Mouse (Mus musculus) spleen, embryonic (tissue): Measurements from ENCODE around the gene Hspb6.

Experiments
- CTCF ChIA-PET: fragments of 350-600 bp; sonication (Branson Sonifier 250); formaldehyde crosslinking; loops from one replicate; lab custom pipeline; 2022; lab: Charles Lee

Gene Hspb6

GRCm38 (mm10) chr7:30551445-30552101 is 405 bp upstream of the Hspb6 start:
- CTCF ChIA-PET: interaction anchor here (0.6 kb wide), 1 partner anchor 204 kb away, joined by 4 read pairs; no protein-coding TSS in a partner anchor

GRCm38 (mm10) chr7:30553021-30553589 is 1.1 kb downstream of the Hspb6 start:
- CTCF ChIA-PET: no interaction called here

- CTCF ChIA-PET: no interaction called here
Observed at GRCm38 (mm10) chr7:30553810-30554584, 2.0 kb downstream of the Hspb6 start.

- CTCF ChIA-PET: no interaction called here
Observed at GRCm38 (mm10) chr7:30556894-30557536, 5.0 kb downstream of the Hspb6 start.

GRCm38 (mm10) chr7:30557901-30558514 is 6.0 kb downstream of the Hspb6 start:
- CTCF ChIA-PET: no interaction called here

- CTCF ChIA-PET: no interaction called here
Observed at GRCm38 (mm10) chr7:30558656-30559442, 6.9 kb downstream of the Hspb6 start.

- CTCF ChIA-PET: no interaction called here
Observed at GRCm38 (mm10) chr7:30559443-30559954, 7.5 kb downstream of the Hspb6 start, which contains the start of gene Lin37. TSS of gene Lin37 (minus strand) at chr7:30559838.

GRCm38 (mm10) chr7:30560296-30560695 is 8.3 kb downstream of the Hspb6 start:
- CTCF ChIA-PET: no interaction called here

GRCm38 (mm10) chr7:30562526-30563116 is 10.6 kb downstream of the Hspb6 start:
- CTCF ChIA-PET: interaction anchor here (0.7 kb wide), 4 partner anchors 30 to 212 kb away, joined by 5 to 15 read pairs (median 10); no protein-coding TSS in a partner anchor

GRCm38 (mm10) chr7:30563117-30563905 is 11.3 kb downstream of the Hspb6 start, which contains the start of the genes U2af1l4, Gm49396 and Psenen:
TSS of gene U2af1l4 (plus strand) at chr7:30563301.
TSS of gene Gm49396 (plus strand) at chr7:30563344.
TSS of gene Psenen (minus strand) at chr7:30563627.
- CTCF ChIA-PET: interaction anchor here (0.7 kb wide), 1 partner anchor 29 kb away, joined by 5 read pairs; no protein-coding TSS in a partner anchor

GRCm38 (mm10) chr7:30563906-30564280 is 11.9 kb downstream of the Hspb6 start:
- CTCF ChIA-PET: no interaction called here

GRCm38 (mm10) chr7:30564970-30565571 is 13.1 kb downstream of the Hspb6 start, which contains the start of gene Igflr1:
TSS of gene Igflr1 (plus strand) at chr7:30565427.
- CTCF ChIA-PET: no interaction called here

- CTCF ChIA-PET: no interaction called here
Observed at GRCm38 (mm10) chr7:30566033-30566432, 14.1 kb downstream of the Hspb6 start.

GRCm38 (mm10) chr7:30567555-30567954 is 15.6 kb downstream of the Hspb6 start:
- CTCF ChIA-PET: interaction anchor here (0.5 to 0.6 kb wide), 2 partner anchors 101 to 435 kb away, joined by 3 to 4 read pairs; no protein-coding TSS in a partner anchor

- CTCF ChIA-PET: interaction anchor here (0.5 kb wide), 1 partner anchor 173 kb away, joined by 3 read pairs; no protein-coding TSS in a partner anchor
Observed at GRCm38 (mm10) chr7:30572389-30572788, 20.4 kb downstream of the Hspb6 start.

- CTCF ChIA-PET: no interaction called here
Observed at GRCm38 (mm10) chr7:30572969-30573368, 21.0 kb downstream of the Hspb6 start.

GRCm38 (mm10) chr7:30579950-30580349 is 28.0 kb downstream of the Hspb6 start:
- CTCF ChIA-PET: no interaction called here

GRCm38 (mm10) chr7:30581547-30581946 is 29.6 kb downstream of the Hspb6 start:
- CTCF ChIA-PET: no interaction called here
